ENCODE assay signal across 24 mouse cellular contexts in the genomic region with DNA sequence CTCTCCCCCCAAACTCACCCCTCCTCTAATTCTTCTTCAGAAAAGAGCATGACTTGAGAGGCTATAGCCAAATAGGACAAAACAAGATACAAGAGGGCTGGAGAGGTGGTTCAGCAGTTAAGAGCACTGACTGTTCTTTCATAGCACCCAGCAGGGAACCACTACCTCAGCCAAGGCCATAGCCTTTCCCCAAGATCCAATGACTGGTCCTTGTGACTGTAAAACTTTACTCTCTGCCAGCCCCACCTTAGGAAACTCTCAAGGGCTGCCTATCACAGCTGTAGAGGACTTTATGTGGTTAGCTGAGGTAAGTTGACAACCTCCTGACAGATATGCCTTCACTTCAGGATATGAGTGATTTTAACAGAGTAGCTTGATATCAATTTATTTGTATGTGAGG.
"Had no signal": no experiment of that assay in that cellular context is flagged by ENCODE, and none has a peak within 500 bp of the region (broad histone marks: within the 10 kb centered on the region; RNA-seq: fewer than 3 reads in every experiment).

No protein-coding gene starts in this region.

- H3K36me3 ChIP-seq: heart, embryonic 13.5 days; heart, embryonic 15.5 days; hindbrain, embryonic 13.5 days; hindbrain, embryonic 15.5 days; kidney, embryonic 15.5 days; limb, embryonic 13.5 days; limb, embryonic 15.5 days; liver, embryonic 12.5 days had no signal

- H3K9me3 ChIP-seq: heart, embryonic 13.5 days; heart, embryonic 15.5 days; hindbrain, embryonic 13.5 days; hindbrain, embryonic 15.5 days; kidney, embryonic 15.5 days; limb, embryonic 13.5 days; limb, embryonic 15.5 days; liver, embryonic 12.5 days had no signal

- H3K4me1 ChIP-seq: limb, embryonic 15.5 days; liver, embryonic 12.5 days had no signal

- H3K9ac ChIP-seq: forebrain, postnatal 0 days; heart, embryonic 13.5 days; heart, embryonic 15.5 days; hindbrain, embryonic 13.5 days; hindbrain, embryonic 15.5 days; kidney, embryonic 15.5 days; limb, embryonic 13.5 days; limb, embryonic 15.5 days; liver, embryonic 12.5 days; liver, embryonic 14.5 days had no signal

- H3K27ac ChIP-seq: heart, embryonic 13.5 days; heart, embryonic 15.5 days; hindbrain, embryonic 13.5 days; hindbrain, embryonic 15.5 days; hindbrain, postnatal 0 days; kidney, embryonic 15.5 days; kidney, postnatal 0 days; limb, embryonic 13.5 days; limb, embryonic 15.5 days; liver, embryonic 12.5 days; liver, embryonic 14.5 days had no signal

- DNase-seq: forebrain, postnatal 0 days; gastrocnemius, postnatal 14 days; gastrocnemius, postnatal 36 days; kidney, adult 11 months; kidney, adult 2 months; kidney, adult 9 months; kidney, postnatal 25 days; kidney, postnatal 4 days; layer of hippocampus, adult 9-11 months; layer of hippocampus, postnatal 36 days; left cerebral cortex, postnatal 4 days; lung, adult 18-20 months had no signal

- H3K27me3 ChIP-seq: heart, embryonic 13.5 days; heart, embryonic 15.5 days; hindbrain, embryonic 13.5 days; hindbrain, embryonic 15.5 days; limb, embryonic 13.5 days; limb, embryonic 15.5 days; liver, embryonic 12.5 days had no signal

- H3K4me2 ChIP-seq: heart, embryonic 13.5 days; heart, embryonic 15.5 days; hindbrain, embryonic 13.5 days; hindbrain, embryonic 15.5 days; kidney, embryonic 15.5 days; limb, embryonic 13.5 days; limb, embryonic 15.5 days; liver, embryonic 12.5 days had no signal

- ATAC-seq: forebrain, postnatal 0 days; hindbrain, postnatal 0 days; intestine, embryonic 16.5 days; liver, embryonic 12.5 days had no signal

- H3K4me3 ChIP-seq: heart, embryonic 13.5 days; heart, embryonic 15.5 days; hindbrain, embryonic 13.5 days; hindbrain, embryonic 15.5 days; kidney, embryonic 15.5 days; limb, embryonic 13.5 days; limb, embryonic 15.5 days; liver, embryonic 12.5 days had no signal
